Mouse (Mus musculus) olfactory bulb, adult 2 months (tissue): Measurements from ENCODE around the gene Glt8d2.

Source experiments
- CTCF ChIP-seq: fragments of 200-500 bp; IDR thresholded peaks from 2 replicates; pipeline ENCODE4 v1.5.1; 2012; ENCODE audit warnings: low read depth, mild to moderate bottlenecking, low read length, moderate library complexity; ENCODE audit not compliant: insufficient read depth
- POLR2A ChIP-seq: fragments of 200-500 bp; IDR thresholded peaks from 2 replicates; pipeline ENCODE4 v1.6.1; 2012; ENCODE audit warnings: mild to moderate bottlenecking, low read depth, low read length, moderate library complexity; ENCODE audit not compliant: insufficient read depth

- TF ChIP-seq POLR2A (no peak), CTCF (no peak)
Measured at GRCm38 (mm10) chr10:82676949-82677348, 13.5 kb downstream of the Glt8d2 start.
